Mouse (Mus musculus) testis, adult 2 months (tissue): ENCODE measurements around the gene Cass4.

Experiments used
- CTCF ChIP-seq: fragments of 200-500 bp; IDR thresholded peaks from 2 replicates; pipeline ENCODE4 v1.5.1; 2012; ENCODE audit warnings: low read depth, mild to moderate bottlenecking, inconsistent platforms, low read length, moderate library complexity; ENCODE audit not compliant: control insufficient read depth, insufficient read depth, insufficient replicate concordance
- POLR2A ChIP-seq: fragments of 200-500 bp; IDR thresholded peaks from 2 replicates; pipeline ENCODE4 v1.6.1; 2012; ENCODE audit warnings: low read depth, mild to moderate bottlenecking, inconsistent platforms, low read length, moderate library complexity; ENCODE audit not compliant: control insufficient read depth

- TF ChIP-seq CTCF (no peak), POLR2A (no peak)
Observed at GRCm38 (mm10) chr2:172363176-172363575, 30.4 kb upstream of the Cass4 start.
